Mouse (Mus musculus): ENCODE data around the gene Pnpla5. TPM values are rescaled to one million over a fixed set of nuclear protein-coding genes. Genes with fewer than 3 reads are reported as not detected.

Gene Pnpla5
- polyA plus RNA-seq, 1 experiment from 2014 or later, result not detected

- H3K4me1 ChIP-seq (ENCODE audit: control insufficient read depth, insufficient read depth, low read length), result no peaks in the 10 kb centered on the region
- DNase-seq (peak; percentile 13), ATAC-seq (ENCODE audit: low FRiP score, low TSS enrichment) (no peak)
- no peaks in the 10 kb centered on the region for H3K27me3 ChIP-seq (ENCODE audit: control insufficient read depth, insufficient read depth, low read length)
- no peak overlapping the region for H3K4me2 ChIP-seq (ENCODE audit: low read length)
- no peak overlapping the region for H3K9ac ChIP-seq (replicated peaks; ENCODE audit: low read length)
- H3K4me3 ChIP-seq (replicated peaks; ENCODE audit: low read depth, low read length), result no peak overlapping the region
- 66% methylated on average over 16 of the region's 16 CpGs for WGBS
- no peaks in the 10 kb centered on the region for H3K36me3 ChIP-seq (ENCODE audit: control insufficient read depth, insufficient read depth, low read length)
- H3K9me3 ChIP-seq (ENCODE audit: control insufficient read depth, low read length), result no peaks in the 10 kb centered on the region
- no peak overlapping the region for H3K27ac ChIP-seq (replicated peaks; ENCODE audit: low read depth, low read length)
Measured at GRCm38 (mm10) chr15:84131096-84131786, 8.3 kb upstream of the Pnpla5 start.

GRCm38 (mm10) chr15:84126871-84127270, 3.9 kb upstream of the Pnpla5 start:
- H3K4me3 ChIP-seq (replicated peaks; ENCODE audit: low read depth, low read length), result no peak overlapping the region
- DNase-seq (no peak), ATAC-seq (ENCODE audit: low FRiP score, low TSS enrichment) (no peak)
- 39% methylated on average over 5 of the region's 5 CpGs for WGBS
- H3K9me3 ChIP-seq (ENCODE audit: control insufficient read depth, low read length), result no peaks in the 10 kb centered on the region
- H3K4me1 ChIP-seq (ENCODE audit: control insufficient read depth, insufficient read depth, low read length), result no peaks in the 10 kb centered on the region
- H3K27me3 ChIP-seq (ENCODE audit: control insufficient read depth, insufficient read depth, low read length), result no peaks in the 10 kb centered on the region
- no peak overlapping the region for H3K9ac ChIP-seq (replicated peaks; ENCODE audit: low read length)
- H3K27ac ChIP-seq (replicated peaks; ENCODE audit: low read depth, low read length), result no peak overlapping the region
- no peaks in the 10 kb centered on the region for H3K36me3 ChIP-seq (ENCODE audit: control insufficient read depth, insufficient read depth, low read length)
- no peak overlapping the region for H3K4me2 ChIP-seq (ENCODE audit: low read length)

DNA sequence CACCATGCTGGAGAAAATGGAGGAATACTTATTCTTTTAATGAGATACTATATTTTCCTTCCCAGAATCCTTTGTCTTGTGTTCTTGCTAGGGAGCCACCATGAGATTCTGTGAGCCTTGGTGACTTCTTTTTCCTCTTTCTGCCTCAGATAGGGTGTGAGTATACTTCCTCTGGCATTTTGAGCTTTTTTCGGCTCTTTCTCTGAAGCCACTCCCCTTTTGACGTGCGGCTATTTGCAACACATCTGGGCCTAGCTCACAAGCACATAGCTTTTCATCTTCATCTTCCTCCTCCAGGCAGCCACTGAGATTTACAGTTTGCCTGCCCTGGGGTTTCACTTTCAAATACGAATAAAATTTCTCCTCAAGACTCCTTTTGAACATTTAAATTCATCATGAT, 3.5 kb upstream of the Pnpla5 start:
- Histone ChIP-seq H3K9me3 (ENCODE audit: control insufficient read depth, low read length) (no peaks in the 10 kb centered on the region), H3K27me3 (ENCODE audit: control insufficient read depth, insufficient read depth, low read length) (no peaks in the 10 kb centered on the region), H3K4me3 (replicated peaks; ENCODE audit: low read depth, low read length) (no peak overlapping the region), H3K36me3 (ENCODE audit: control insufficient read depth, insufficient read depth, low read length) (no peaks in the 10 kb centered on the region), H3K4me2 (ENCODE audit: low read length) (no peak overlapping the region), H3K27ac (replicated peaks; ENCODE audit: low read depth, low read length) (no peak overlapping the region), H3K4me1 (ENCODE audit: control insufficient read depth, insufficient read depth, low read length) (no peaks in the 10 kb centered on the region), H3K9ac (replicated peaks; ENCODE audit: low read length) (no peak overlapping the region)
- no peak for ATAC-seq (ENCODE audit: low FRiP score, low TSS enrichment)
- WGBS, result 76% methylated on average over 4 of the region's 4 CpGs
- DNase-seq, result no peak

- Histone ChIP-seq H3K4me2 (ENCODE audit: low read length) (no peak overlapping the region), H3K4me1 (ENCODE audit: control insufficient read depth, insufficient read depth, low read length) (no peaks in the 10 kb centered on the region), H3K9ac (replicated peaks; ENCODE audit: low read length) (no peak overlapping the region), H3K9me3 (ENCODE audit: control insufficient read depth, low read length) (no peaks in the 10 kb centered on the region), H3K4me3 (replicated peaks; ENCODE audit: low read depth, low read length) (no peak overlapping the region), H3K27ac (replicated peaks; ENCODE audit: low read depth, low read length) (no peak overlapping the region), H3K36me3 (ENCODE audit: control insufficient read depth, insufficient read depth, low read length) (no peaks in the 10 kb centered on the region), H3K27me3 (ENCODE audit: control insufficient read depth, insufficient read depth, low read length) (no peaks in the 10 kb centered on the region)
- DNase-seq (no peak), ATAC-seq (ENCODE audit: low FRiP score, low TSS enrichment) (no peak)
- 72% methylated on average over 7 of the region's 7 CpGs for WGBS
Measured at GRCm38 (mm10) chr15:84124086-84124485, 1.1 kb upstream of the Pnpla5 start.

GRCm38 (mm10) chr15:84121036-84121435, 1.9 kb downstream of the Pnpla5 start:
- no peak overlapping the region for H3K9ac ChIP-seq (replicated peaks; ENCODE audit: low read length)
- 84% methylated on average over 7 of the region's 7 CpGs for WGBS
- no peak for DNase-seq
- no peak for ATAC-seq (ENCODE audit: low FRiP score, low TSS enrichment)
- H3K9me3 ChIP-seq (ENCODE audit: control insufficient read depth, low read length), result no peaks in the 10 kb centered on the region
- no peak overlapping the region for H3K4me2 ChIP-seq (ENCODE audit: low read length)
- H3K4me3 ChIP-seq (replicated peaks; ENCODE audit: low read depth, low read length), result no peak overlapping the region
- H3K27me3 ChIP-seq (ENCODE audit: control insufficient read depth, insufficient read depth, low read length), result no peaks in the 10 kb centered on the region
- H3K36me3 ChIP-seq (ENCODE audit: control insufficient read depth, insufficient read depth, low read length), result no peaks in the 10 kb centered on the region
- H3K27ac ChIP-seq (replicated peaks; ENCODE audit: low read depth, low read length), result no peak overlapping the region
- no peaks in the 10 kb centered on the region for H3K4me1 ChIP-seq (ENCODE audit: control insufficient read depth, insufficient read depth, low read length)

GRCm38 (mm10) chr15:84120612-84121011, 2.4 kb downstream of the Pnpla5 start:
- WGBS, result 16% methylated on average over 6 of the region's 6 CpGs
- ATAC-seq (ENCODE audit: low FRiP score, low TSS enrichment), result no peak
- H3K9ac ChIP-seq (replicated peaks; ENCODE audit: low read length), result no peak overlapping the region

DNA sequence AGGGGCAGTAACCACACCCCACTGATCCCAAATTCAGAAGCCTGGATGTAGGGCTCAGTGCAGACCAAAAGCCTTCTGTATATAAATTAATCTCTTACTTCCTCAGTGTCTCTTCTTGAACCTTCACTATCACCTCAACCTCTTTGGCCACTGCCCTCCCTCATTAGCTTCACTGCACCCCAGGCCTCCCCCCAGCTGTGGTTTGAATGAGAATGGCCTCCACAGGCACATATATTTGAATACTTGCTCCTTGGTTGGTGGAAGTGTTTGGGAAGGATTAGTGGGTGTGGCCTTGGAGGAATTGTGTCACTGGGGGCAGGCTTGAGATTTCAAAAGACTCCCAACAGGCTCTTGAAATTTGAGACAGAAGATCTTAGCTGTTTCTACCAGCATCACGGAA, 6.5 kb downstream of the Pnpla5 start:
- WGBS, result 94% methylated on average over 1 of the region's 1 CpGs
- ATAC-seq (ENCODE audit: low FRiP score, low TSS enrichment), result no peak

More at GRCm38 (mm10) chr15:84120612-84121011, 2.4 kb downstream of the Pnpla5 start:
- H3K36me3 ChIP-seq (ENCODE audit: control insufficient read depth, insufficient read depth, low read length), result no peaks in the 10 kb centered on the region
- H3K4me1 ChIP-seq (ENCODE audit: control insufficient read depth, insufficient read depth, low read length), result no peaks in the 10 kb centered on the region
- no peak overlapping the region for H3K4me2 ChIP-seq (ENCODE audit: low read length)
- peak; percentile 66 for DNase-seq
- no peaks in the 10 kb centered on the region for H3K27me3 ChIP-seq (ENCODE audit: control insufficient read depth, insufficient read depth, low read length)
- no peak overlapping the region for H3K27ac ChIP-seq (replicated peaks; ENCODE audit: low read depth, low read length)
- H3K9me3 ChIP-seq (ENCODE audit: control insufficient read depth, low read length), result no peaks in the 10 kb centered on the region
- no peak overlapping the region for H3K4me3 ChIP-seq (replicated peaks; ENCODE audit: low read depth, low read length)

DNA sequence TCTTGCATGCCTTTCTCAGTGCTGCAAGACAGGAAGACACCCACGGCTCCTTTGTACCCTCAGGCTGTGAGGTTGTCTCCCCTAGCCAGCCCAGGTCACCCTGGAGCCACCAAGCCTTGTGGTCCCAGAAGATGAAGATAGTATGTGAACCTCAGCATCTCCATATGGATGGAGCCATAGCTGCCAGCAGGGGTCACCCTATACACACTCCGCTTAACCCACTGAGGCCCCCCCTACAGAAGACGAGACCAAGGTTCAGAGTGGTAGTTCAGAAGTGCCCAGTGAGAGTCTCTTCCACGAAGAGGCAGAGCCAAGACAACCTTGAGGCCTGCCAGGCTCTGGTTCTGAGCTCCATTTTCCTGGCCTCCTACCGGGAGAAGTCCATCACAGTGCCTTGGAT, 7.2 kb downstream of the Pnpla5 start:
- no peaks in the 10 kb centered on the region for H3K36me3 ChIP-seq (ENCODE audit: control insufficient read depth, insufficient read depth, low read length)
- H3K27me3 ChIP-seq (ENCODE audit: control insufficient read depth, insufficient read depth, low read length), result peaks cover 3% of the 10 kb centered on the region; the same call in 1 of the 2 replicates
- no peak overlapping the region for H3K27ac ChIP-seq (replicated peaks; ENCODE audit: low read depth, low read length)
- no peak overlapping the region for H3K4me2 ChIP-seq (ENCODE audit: low read length)
- no peaks in the 10 kb centered on the region for H3K9me3 ChIP-seq (ENCODE audit: control insufficient read depth, low read length)
- no peak for ATAC-seq (ENCODE audit: low FRiP score, low TSS enrichment)
- no peak overlapping the region for H3K4me3 ChIP-seq (replicated peaks; ENCODE audit: low read depth, low read length)
- no peak for DNase-seq
- H3K9ac ChIP-seq (replicated peaks; ENCODE audit: low read length), result no peak overlapping the region
- 60% methylated on average over 5 of the region's 5 CpGs for WGBS
- no peaks in the 10 kb centered on the region for H3K4me1 ChIP-seq (ENCODE audit: control insufficient read depth, insufficient read depth, low read length)

More for the DNA sequence above, 6.5 kb downstream of the Pnpla5 start:
- H3K9me3 ChIP-seq (ENCODE audit: control insufficient read depth, low read length), result no peaks in the 10 kb centered on the region
- no peak for DNase-seq
- no peak overlapping the region for H3K4me2 ChIP-seq (ENCODE audit: low read length)
- no peak overlapping the region for H3K9ac ChIP-seq (replicated peaks; ENCODE audit: low read length)
- no peak overlapping the region for H3K27ac ChIP-seq (replicated peaks; ENCODE audit: low read depth, low read length)
- H3K27me3 ChIP-seq (ENCODE audit: control insufficient read depth, insufficient read depth, low read length), result no peaks in the 10 kb centered on the region
- H3K36me3 ChIP-seq (ENCODE audit: control insufficient read depth, insufficient read depth, low read length), result no peaks in the 10 kb centered on the region
- H3K4me3 ChIP-seq (replicated peaks; ENCODE audit: low read depth, low read length), result no peak overlapping the region
- H3K4me1 ChIP-seq (ENCODE audit: control insufficient read depth, insufficient read depth, low read length), result no peaks in the 10 kb centered on the region

GRCm38 (mm10) chr15:84113873-84114272, 9.1 kb downstream of the Pnpla5 start:
- no peak overlapping the region for H3K27ac ChIP-seq (replicated peaks; ENCODE audit: low read depth, low read length)
- H3K27me3 ChIP-seq (ENCODE audit: control insufficient read depth, insufficient read depth, low read length), result peaks cover 3% of the 10 kb centered on the region; the same call in 1 of the 2 replicates
- H3K9ac ChIP-seq (replicated peaks; ENCODE audit: low read length), result no peak overlapping the region
- no peaks in the 10 kb centered on the region for H3K9me3 ChIP-seq (ENCODE audit: control insufficient read depth, low read length)
- no peaks in the 10 kb centered on the region for H3K4me1 ChIP-seq (ENCODE audit: control insufficient read depth, insufficient read depth, low read length)
- no peaks in the 10 kb centered on the region for H3K36me3 ChIP-seq (ENCODE audit: control insufficient read depth, insufficient read depth, low read length)
- no peak overlapping the region for H3K4me2 ChIP-seq (ENCODE audit: low read length)
- 79% methylated on average over 6 of the region's 6 CpGs for WGBS
- no peak for DNase-seq
- H3K4me3 ChIP-seq (replicated peaks; ENCODE audit: low read depth, low read length), result no peak overlapping the region
- ATAC-seq (ENCODE audit: low FRiP score, low TSS enrichment), result no peak
